Mouse (Mus musculus): ENCODE results near the gene Mcl1.
"Not testable (repeated sequence)": the region's sequence is repeated elsewhere in the genome, so short reads cannot be mapped to it uniquely, and the experiment has no call there.

The Mcl1 gene

DNA sequence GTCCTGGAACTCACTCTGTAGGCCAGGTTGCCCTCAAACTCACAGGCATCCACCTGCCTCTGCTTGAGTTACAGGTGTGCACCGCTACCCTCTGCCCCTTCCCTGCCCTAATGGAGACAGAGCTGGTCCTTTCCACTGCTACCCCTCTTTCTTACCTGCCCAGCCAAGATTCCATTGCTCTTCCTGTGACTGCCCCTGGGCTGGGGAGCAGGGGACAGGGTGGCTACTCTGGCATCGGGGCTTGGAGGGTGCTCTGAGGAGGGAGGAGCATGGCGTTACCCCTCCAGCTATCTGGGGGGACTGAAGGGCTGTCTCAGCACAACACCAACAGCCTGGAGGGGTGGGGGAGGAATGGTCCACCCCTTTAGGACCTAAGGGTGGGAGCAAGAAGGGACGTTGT lies 26.7 kb downstream of the Mcl1 start:
- no peak for DNase-seq (ENCODE audit: inconsistent ontology term)

GRCm38 (mm10) chr3:95685701-95686100 lies 27.1 kb downstream of the Mcl1 start:
- DNase-seq (ENCODE audit: inconsistent ontology term) = no peak

DNA sequence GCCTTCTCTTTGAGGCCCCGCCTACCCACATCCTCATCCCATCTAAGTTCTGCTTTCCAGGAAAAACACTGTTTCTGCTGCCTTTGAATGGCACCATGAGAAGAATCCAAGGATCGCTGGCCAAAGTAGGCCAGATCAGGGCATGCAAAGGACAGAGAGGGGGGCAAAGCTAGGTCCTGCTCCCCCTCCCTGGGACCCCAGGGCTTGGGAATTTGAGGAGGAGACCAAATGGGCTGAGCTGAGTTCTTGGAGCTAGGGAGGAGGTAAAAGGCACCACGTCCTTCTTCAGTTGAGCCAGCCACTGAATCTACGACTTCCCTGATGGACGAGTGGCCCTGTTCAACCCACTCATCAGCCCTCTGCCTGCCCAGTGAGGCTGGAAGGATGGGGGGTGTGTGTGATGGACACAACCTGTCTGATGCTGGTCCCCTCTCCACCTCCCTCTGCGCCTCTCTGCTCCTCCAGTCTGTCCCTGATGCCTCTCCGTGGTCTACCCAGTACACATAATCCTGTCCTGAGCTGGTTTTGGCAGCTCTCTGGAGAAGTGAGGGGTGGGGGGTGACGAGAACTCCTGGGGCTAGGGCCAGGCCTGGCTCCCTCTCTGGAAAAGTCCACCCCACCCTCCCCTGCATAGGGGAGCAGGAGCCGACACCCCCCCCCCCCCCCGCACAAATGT lies 28.0 kb downstream of the Mcl1 start:
- DNase-seq (ENCODE audit: inconsistent ontology term) = no peak

- DNase-seq (ENCODE audit: inconsistent ontology term) = no peak
Observed at GRCm38 (mm10) chr3:95687168-95687523, 28.6 kb downstream of the Mcl1 start.

DNA sequence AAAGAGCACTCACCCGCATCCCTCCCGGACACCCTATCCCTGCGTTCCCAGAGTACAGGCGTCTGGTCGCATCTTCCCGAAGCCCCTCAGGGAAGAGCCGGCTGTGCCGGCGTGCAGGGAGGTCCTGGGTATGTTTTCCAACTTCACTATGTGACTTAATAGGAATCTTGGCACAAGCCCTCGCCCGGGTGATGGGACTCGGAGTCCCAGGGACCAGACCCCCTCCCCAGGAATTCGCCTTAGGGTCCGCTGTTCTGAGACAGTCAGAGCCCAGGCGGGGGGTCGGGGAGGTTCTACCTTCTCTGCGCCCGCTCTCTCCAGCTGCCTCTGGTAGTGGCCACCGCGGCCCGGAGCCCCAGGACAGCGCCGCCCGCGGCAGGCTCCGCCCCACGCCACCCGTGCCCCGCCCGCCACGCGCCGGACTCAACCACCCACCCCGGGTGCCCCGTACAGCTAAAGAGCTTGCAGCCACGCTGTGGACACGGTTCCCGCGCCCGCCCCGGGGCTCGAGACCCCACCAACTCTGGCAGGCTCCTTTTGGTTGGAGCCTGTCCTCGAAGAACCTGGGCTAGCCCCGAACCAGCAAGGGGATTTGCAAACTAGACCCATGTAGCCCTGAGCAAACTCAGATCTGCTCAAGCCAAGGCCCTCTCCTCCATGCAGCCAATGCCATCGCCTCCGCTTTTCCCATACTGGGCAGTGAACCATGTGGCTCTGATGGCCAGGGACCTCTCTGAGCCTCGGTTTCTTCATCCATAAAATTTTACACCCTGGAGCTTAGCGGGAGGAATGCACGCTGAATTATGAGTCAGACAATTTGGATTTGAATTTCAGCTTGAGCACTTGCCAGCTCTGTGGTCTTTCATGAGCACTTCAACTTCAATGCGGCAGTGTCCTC lies 29.2 kb downstream of the Mcl1 start, which contains the start of gene Adamtsl4:
Gene Adamtsl4 (minus strand): TSS at position 394 of the 898 bp plus-strand sequence.
- peak; percentile 96 for DNase-seq (ENCODE audit: inconsistent ontology term)

- no peak for DNase-seq (ENCODE audit: inconsistent ontology term)
Observed at GRCm38 (mm10) chr3:95689171-95689915, 30.8 kb downstream of the Mcl1 start.

- DNase-seq (ENCODE audit: inconsistent ontology term) = no peak
Observed at GRCm38 (mm10) chr3:95689940-95690339, 31.4 kb downstream of the Mcl1 start.

DNA sequence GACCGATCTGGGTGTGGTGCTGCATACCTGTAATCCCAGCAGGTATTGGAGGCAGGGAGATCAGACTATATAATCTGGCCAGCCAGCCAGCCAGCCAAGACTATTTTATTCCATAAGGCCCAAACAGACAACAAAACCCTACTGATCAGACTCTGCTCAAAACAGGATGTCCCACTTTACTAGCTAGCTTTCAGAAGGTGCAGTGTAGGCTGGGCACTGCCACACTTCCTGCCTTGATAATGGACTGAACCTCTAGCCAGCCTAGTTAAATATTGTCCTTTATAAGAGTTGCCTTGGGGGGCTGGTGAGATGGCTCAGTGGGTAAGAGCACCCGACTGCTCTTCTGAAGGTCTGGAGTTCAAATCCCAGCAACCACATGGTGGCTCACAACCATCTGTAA lies 32.0 kb downstream of the Mcl1 start:
- not testable (repeated sequence) for DNase-seq (ENCODE audit: inconsistent ontology term)

DNA sequence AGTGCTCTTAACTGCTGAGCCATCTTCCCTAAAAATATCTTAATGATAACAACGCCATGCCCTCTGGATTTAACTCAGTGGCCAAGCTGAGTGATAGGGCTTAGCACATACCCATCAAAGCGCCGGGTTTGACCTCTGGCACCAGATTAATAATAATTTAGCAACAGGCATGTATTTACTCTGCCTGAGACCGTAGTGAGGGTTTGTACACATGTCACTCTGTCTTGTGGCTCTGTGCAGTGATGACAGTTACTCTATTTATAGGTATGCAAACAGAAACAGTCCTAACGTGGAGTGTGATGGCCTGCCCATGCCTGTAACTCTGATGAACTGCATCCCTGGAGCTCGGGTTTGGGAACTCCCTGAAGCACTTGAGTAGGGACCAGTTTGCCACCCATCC lies 34.1 kb downstream of the Mcl1 start:
- DNase-seq (ENCODE audit: inconsistent ontology term) = no peak

GRCm38 (mm10) chr3:95693821-95694807 lies 35.5 kb downstream of the Mcl1 start:
- DNase-seq (ENCODE audit: inconsistent ontology term) = peak; percentile 66

- no peak for DNase-seq (ENCODE audit: inconsistent ontology term)
Observed at GRCm38 (mm10) chr3:95694808-95695703, 36.5 kb downstream of the Mcl1 start.

- peak; percentile 62 for DNase-seq (ENCODE audit: inconsistent ontology term)
Observed at GRCm38 (mm10) chr3:95695796-95696195, 37.2 kb downstream of the Mcl1 start.

GRCm38 (mm10) chr3:95696360-95696759 lies 37.8 kb downstream of the Mcl1 start:
- peak; percentile 80 for DNase-seq (ENCODE audit: inconsistent ontology term)

GRCm38 (mm10) chr3:95698286-95698685 lies 39.7 kb downstream of the Mcl1 start:
- no peak for DNase-seq (ENCODE audit: inconsistent ontology term)

GRCm38 (mm10) chr3:95700233-95700681 lies 41.7 kb downstream of the Mcl1 start:
- no peak for DNase-seq (ENCODE audit: inconsistent ontology term)

DNA sequence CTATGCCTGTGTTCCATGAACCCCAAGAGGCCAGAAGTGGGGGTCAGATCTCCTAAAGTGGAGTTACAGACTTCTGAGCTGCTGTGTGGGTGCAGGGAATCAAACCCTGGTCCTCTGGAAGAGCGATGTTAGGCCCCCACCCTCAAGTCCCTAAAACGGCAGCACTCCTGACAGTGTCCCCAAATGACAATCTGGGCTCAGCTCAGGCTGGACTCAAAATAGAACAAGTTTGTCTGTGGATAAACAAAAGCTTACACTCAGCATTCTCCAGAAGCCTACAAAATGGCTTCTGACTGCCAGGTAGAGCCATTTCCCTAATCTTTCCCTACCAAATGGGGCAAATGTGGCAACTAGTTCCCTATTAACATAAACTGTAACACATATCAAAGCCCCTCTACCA lies 42.5 kb downstream of the Mcl1 start:
- no peak for DNase-seq (ENCODE audit: inconsistent ontology term)

- peak; percentile 97 for DNase-seq (ENCODE audit: inconsistent ontology term)
Observed at GRCm38 (mm10) chr3:95701877-95702540, 43.4 kb downstream of the Mcl1 start.

- no peak for DNase-seq (ENCODE audit: inconsistent ontology term)
Observed at GRCm38 (mm10) chr3:95703276-95703675, 44.7 kb downstream of the Mcl1 start.

GRCm38 (mm10) chr3:95704612-95705011 lies 46.0 kb downstream of the Mcl1 start:
- DNase-seq (ENCODE audit: inconsistent ontology term) = no peak
